Mouse (Mus musculus) bone marrow macrophage, adult 2 months (primary cell): ENCODE measurements around the gene Reep1. TPM values are rescaled to one million over a fixed set of nuclear protein-coding genes. Genes with fewer than 3 reads are reported as not detected.
"Not testable (repeated sequence)": the region's sequence is repeated elsewhere in the genome, so short reads cannot be mapped to it uniquely, and the experiment has no call there.

Experiments used
- H3K27ac ChIP-seq: 2 replicates; pipeline ENCODE4 v1.5.1; 2012; ENCODE audit warnings: low read depth, low read length; ENCODE audit not compliant: insufficient read depth
- H3K4me1 ChIP-seq: 2 replicates; pipeline ENCODE4 v1.6.1; 2012; ENCODE audit warnings: low read length; ENCODE audit not compliant: control insufficient read depth, insufficient read depth
- H3K4me3 ChIP-seq: 2 replicates; pipeline ENCODE4 v1.5.1; 2012; ENCODE audit warnings: mild to moderate bottlenecking, low read length, moderate library complexity; ENCODE audit not compliant: insufficient read depth
- CTCF ChIP-seq: IDR thresholded peaks from 2 replicates; pipeline ENCODE4 v1.5.1; 2012; ENCODE audit warnings: low read depth, mild to moderate bottlenecking, low read length, moderate library complexity
- POLR2A ChIP-seq: IDR thresholded peaks from 2 replicates; pipeline ENCODE4 v1.6.1; 2012; ENCODE audit warnings: mild to moderate bottlenecking, low read depth, low read length, borderline replicate concordance
- polyA plus RNA-seq: library from polyadenylated mRNA; stranded (reverse); fragments of >200 nt; gene quantifications from 2 replicates; pipeline ENCODE4 v1.2.4, GENCODE M21; 2012; ENCODE audit not compliant: missing spikeins, insufficient read depth, insufficient read length

Gene Reep1
- polyA plus RNA-seq, 1 experiment, result not detected

- H3K27ac ChIP-seq, result 0 out of 2 replicates have a peak overlapping the region, but pooled peaks have one; percentile 32
- no peak for TF ChIP-seq POLR2A
- peak overlapping the region; percentile 95 for H3K4me3 ChIP-seq
- peaks cover 13% of the 10 kb centered on the region for H3K4me1 ChIP-seq
Measured at GRCm38 (mm10) chr6:71823961-71824360, 116.6 kb downstream of the Reep1 start.

GRCm38 (mm10) chr6:71826869-71827268, 119.5 kb downstream of the Reep1 start, which contains the start of gene Mrpl35:
Gene Mrpl35 (minus strand): TSS chr6:71826969.
- TF ChIP-seq POLR2A (no peak), CTCF (no peak)
- Histone ChIP-seq H3K4me1 (peaks cover 7% of the 10 kb centered on the region), H3K4me3 (no peak within 1 kb of the TSS), H3K27ac (no peak within 1 kb of the TSS)

GRCm38 (mm10) chr6:71829768-71830167, 122.4 kb downstream of the Reep1 start:
- no peak overlapping the region for H3K27ac ChIP-seq
- TF ChIP-seq POLR2A (no peak), CTCF (no peak)
- H3K4me1 ChIP-seq, result peaks cover 2% of the 10 kb centered on the region
- no peak overlapping the region for H3K4me3 ChIP-seq

- TF ChIP-seq CTCF (no peak), POLR2A (no peak)
- Histone ChIP-seq H3K4me3 (peak within 1 kb of the TSS; percentile 98), H3K27ac (peak within 1 kb of the TSS; percentile 83), H3K4me1 (peaks cover 2% of the 10 kb centered on the region)
Measured at GRCm38 (mm10) chr6:71830690-71831580, 123.6 kb downstream of the Reep1 start, which contains the start of gene Immt. Gene Immt (plus strand): TSS chr6:71831331.

DNA sequence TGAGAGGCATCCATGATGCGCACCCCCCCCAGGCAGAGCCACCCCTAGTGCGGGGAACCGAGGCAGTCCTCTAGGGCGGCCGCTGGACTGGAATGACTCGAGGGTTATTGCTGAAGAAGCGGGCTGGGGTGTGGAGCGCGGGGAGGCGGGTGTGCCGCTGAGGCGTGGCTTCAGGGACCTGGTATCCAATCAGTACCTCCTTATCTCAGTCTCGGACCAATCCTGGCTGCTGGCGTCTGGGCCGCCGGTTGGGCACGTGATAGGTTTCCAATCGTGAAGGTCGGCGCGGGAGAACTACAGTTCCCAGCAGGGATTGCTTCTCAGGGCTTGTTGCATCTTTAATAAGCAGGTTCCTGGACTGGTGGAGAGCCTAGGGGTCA, 124.2 kb downstream of the Reep1 start:
- H3K4me1 ChIP-seq, result peaks cover 2% of the 10 kb centered on the region
- H3K4me3 ChIP-seq, result peak overlapping the region; percentile 98
- TF ChIP-seq POLR2A, result no peak
- H3K27ac ChIP-seq, result peak overlapping the region; percentile 83

GRCm38 (mm10) chr6:71836811-71837210, 129.4 kb downstream of the Reep1 start:
- Histone ChIP-seq H3K27ac (no peak overlapping the region), H3K4me3 (no peak overlapping the region), H3K4me1 (peaks cover 9% of the 10 kb centered on the region)
- TF ChIP-seq POLR2A (no peak), CTCF (no peak)

GRCm38 (mm10) chr6:71839815-71840214, 132.5 kb downstream of the Reep1 start:
- no peak for TF ChIP-seq CTCF
- TF ChIP-seq POLR2A, result no peak
- H3K4me1 ChIP-seq, result peaks cover 7% of the 10 kb centered on the region
- H3K27ac ChIP-seq, result no peak overlapping the region
- no peak overlapping the region for H3K4me3 ChIP-seq

GRCm38 (mm10) chr6:71840597-71841290, 133.4 kb downstream of the Reep1 start:
- H3K27ac ChIP-seq, result no peak overlapping the region
- TF ChIP-seq POLR2A (no peak), CTCF (no peak)
- no peak overlapping the region for H3K4me3 ChIP-seq
- peaks cover 9% of the 10 kb centered on the region for H3K4me1 ChIP-seq

- not testable (repeated sequence) for H3K4me3 ChIP-seq, H3K4me1 ChIP-seq, H3K27ac ChIP-seq
Measured at GRCm38 (mm10) chr6:71846906-71847305, 139.5 kb downstream of the Reep1 start.

Other genes with a start within 250 kb of the Reep1 start
- gene Rnf103, start 213.7 kb upstream of the Reep1 start, polyA plus RNA-seq, result 27.2 and 29.2 TPM in 2 replicates
- 226 and 254 TPM in 2 replicates for gene Chmp3, start 163.8 kb upstream of the Reep1 start, polyA plus RNA-seq
- 37.1 and 37.4 TPM in 2 replicates for gene Kdm3a, start 74.6 kb upstream of the Reep1 start, polyA plus RNA-seq
- 30.7 and 32.0 TPM in 2 replicates for gene Mrpl35, start 119.4 kb downstream of the Reep1 start, polyA plus RNA-seq
- 68.7 and 73.4 TPM in 2 replicates for gene Immt, start 123.8 kb downstream of the Reep1 start, polyA plus RNA-seq
- 29.0 and 30.2 TPM in 2 replicates for gene Ptcd3, start 201.2 kb downstream of the Reep1 start, polyA plus RNA-seq
- gene Polr1a, start 201.5 kb downstream of the Reep1 start, polyA plus RNA-seq, result 6.2 and 7.9 TPM in 2 replicates